Mouse (Mus musculus) Patski (cell line): ENCODE data around the gene Mettl16. TPM values are rescaled to one million over a fixed set of nuclear protein-coding genes. Genes with fewer than 3 reads are reported as not detected.

Experiments
- ATAC-seq: fragments of 100-300 bp; one replicate; pipeline ENCODE4 v1.8.0; 2021
- CTCF ChIA-PET: fragments of 350-600 bp; sonication (Branson Sonifier 250); formaldehyde crosslinking; loops from one replicate; lab custom pipeline; 2022; ENCODE audit warnings: inconsistent platforms; lab: Charles Lee
- POLR2A ChIA-PET: fragments of 350-600 bp; sonication (Branson Sonifier 250); formaldehyde crosslinking; loops from one replicate; lab custom pipeline; 2022; ENCODE audit warnings: antibody characterized with exemption, inconsistent platforms; lab: Charles Lee
- DNase-seq: peaks from one replicate; pipeline ENCODE4 v3.0.0-alpha.2; 2011; ENCODE audit warnings: low read depth, low spot score
- H3K27me3 ChIP-seq: fragments of 371-371 bp; one replicate; pipeline ENCODE4 v1.5.1; 2021
- CTCF ChIP-seq: fragments of 100-300 bp; IDR thresholded peaks from one replicate; pipeline ENCODE4 v1.5.1; 2021
- in situ Hi-C: fragments of 300-500 bp; cut with MboI; formaldehyde crosslinking; loops from 3 replicates; pipeline ENCODE4 v1.11.1; 2018; ENCODE audit warnings: low pct_unique_long_range_greater_than_20kb, mixed read lengths
- polyA plus RNA-seq: library from polyadenylated mRNA; unstranded; gene quantifications from one replicate; pipeline ENCODE4 v1.2.3, GENCODE M21; 2021

Mettl16 gene
- polyA plus RNA-seq: 33.6 TPM

DNA sequence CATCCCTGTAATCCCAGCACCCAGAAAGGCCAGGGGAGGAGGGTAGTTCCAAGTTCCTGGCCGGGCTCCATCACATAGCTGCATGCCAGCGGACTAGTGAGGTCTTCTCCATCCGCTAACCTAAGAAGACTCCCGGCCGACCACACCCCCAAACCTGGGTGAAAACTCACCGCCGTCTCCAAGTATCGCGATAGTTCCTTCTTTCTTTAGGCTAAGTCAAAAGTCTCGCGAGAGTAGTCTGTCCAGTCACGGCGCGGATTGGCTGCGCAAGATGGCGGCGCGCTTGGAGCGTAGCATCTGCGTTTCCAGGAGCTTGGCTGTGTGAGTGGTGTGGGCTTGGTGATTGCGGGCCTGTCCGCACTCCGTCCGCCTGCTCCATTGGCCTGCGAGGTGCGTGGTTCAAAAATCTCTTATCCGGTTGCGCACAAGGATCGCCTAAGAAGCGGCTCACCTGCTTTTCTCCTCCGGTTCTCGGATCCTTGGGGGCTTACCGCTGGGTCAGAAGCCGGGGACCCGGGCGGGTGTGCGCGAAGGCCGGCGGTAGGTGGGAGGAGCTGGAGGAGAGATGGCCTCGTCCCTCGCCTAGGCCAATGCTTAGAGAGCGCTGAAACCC is at the start of gene Mettl16:
Gene Mettl16 (plus strand): TSS at position 236 of the 613 bp plus-strand sequence.
- CTCF ChIA-PET: interaction anchor here (0.6 to 0.8 kb wide), 2 partner anchors 12 to 13 kb away, joined by 3 read pairs; no protein-coding TSS in a partner anchor
- DNase-seq: peak; percentile 83
- no peak for TF ChIP-seq CTCF
- POLR2A ChIA-PET: interaction anchor here (1.6 to 1.8 kb wide), 2 partner anchors 23 to 46 kb away, joined by 3 to 7 read pairs; partner anchors contain the start of gene Pafah1b1
- in situ Hi-C loops: no loop called here
- peak; percentile 92 for ATAC-seq
- H3K27me3 ChIP-seq: no peaks in the 10 kb centered on the region

DNA sequence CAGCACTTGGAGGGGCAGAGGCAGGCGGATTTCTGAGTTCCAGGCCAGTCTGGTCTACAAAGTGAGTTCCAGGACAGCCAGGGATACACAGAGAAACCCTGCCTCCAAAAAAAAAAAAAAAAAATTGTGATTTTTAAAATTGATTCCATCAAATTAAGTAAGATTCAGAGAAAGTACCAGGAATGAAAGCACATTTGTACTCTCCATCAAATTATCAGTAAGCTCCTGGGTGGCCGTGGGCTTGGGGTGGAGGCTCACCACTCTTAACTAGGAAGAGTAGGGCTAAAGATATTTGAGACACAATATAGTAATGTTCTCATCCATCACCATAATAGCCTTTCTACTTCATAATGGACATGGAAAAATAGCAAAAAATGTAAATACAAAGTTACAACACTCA is 49.5 kb upstream of the Mettl16 start:
- CTCF ChIA-PET: interaction anchor here (1.1 to 1.7 kb wide), 3 partner anchors 20 to 47 kb away, joined by 3 to 4 read pairs (median 3); no protein-coding TSS in a partner anchor
- ATAC-seq: no peak
- in situ Hi-C loops: no loop called here
- DNase-seq: no peak
- TF ChIP-seq CTCF: no peak
- POLR2A ChIA-PET: interaction anchor here (0.6 to 0.7 kb wide), 3 partner anchors 50 to 271 kb away, joined by 3 to 5 read pairs (median 3); no protein-coding TSS in a partner anchor
- H3K27me3 ChIP-seq: no peaks in the 10 kb centered on the region

GRCm38 (mm10) chr11:74721971-74722370 is 48.7 kb upstream of the Mettl16 start:
- no peak for ATAC-seq
- TF ChIP-seq CTCF: no peak
- DNase-seq: no peak
- ChIA-PET POLR2A (no interaction called here), CTCF (interaction anchor here (1.2 to 1.7 kb wide), 2 partner anchors 21 to 40 kb away, joined by 3 to 4 read pairs; no protein-coding TSS in a partner anchor)
- no peaks in the 10 kb centered on the region for H3K27me3 ChIP-seq
- in situ Hi-C loops: no loop called here

DNA sequence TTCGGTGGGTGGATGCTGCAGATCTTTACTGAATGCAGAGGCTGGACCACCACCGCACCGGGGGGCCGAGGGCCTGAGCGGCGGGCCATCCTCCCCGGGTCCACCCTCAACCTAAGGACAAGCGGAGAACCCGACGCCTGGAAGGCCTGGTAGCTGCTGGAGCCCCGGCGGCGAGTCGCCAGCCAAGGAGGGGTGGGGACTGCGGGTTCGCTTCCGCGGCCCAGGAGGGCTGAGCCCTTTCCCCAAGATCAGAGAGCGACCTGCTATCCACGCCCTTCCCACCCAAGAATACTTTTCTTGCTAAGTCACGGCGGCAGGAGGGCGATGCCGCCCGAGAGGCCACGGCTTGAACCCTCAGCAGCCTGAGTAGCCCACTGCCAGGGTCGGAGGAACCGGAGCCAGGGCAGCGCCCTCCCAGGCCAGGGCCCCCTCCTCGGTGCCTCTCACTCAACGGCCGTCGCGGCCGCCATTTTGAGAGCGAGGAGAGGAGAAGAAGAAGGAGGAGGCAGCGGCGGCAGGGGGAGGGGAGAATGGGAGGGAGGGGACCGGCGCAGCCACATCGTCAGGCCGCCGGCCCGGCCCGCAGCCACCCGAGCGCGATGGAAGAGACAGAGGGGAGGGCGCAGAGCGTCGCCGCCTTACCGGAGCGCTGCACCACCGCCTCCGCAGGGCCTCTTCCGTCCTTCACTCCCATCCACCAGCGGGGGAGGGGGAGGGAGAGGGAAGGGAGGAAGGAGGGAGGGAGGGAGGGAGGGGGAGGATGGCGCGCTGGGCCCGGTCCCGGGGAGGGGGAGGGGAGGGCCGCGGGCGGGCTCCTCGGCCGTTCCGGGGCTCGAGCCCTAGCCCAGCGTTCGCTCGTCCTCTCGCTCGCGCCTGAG is 47.0 kb upstream of the Mettl16 start:
- ChIA-PET CTCF (no interaction called here), POLR2A (interaction anchor here (0.6 to 1.5 kb wide), 3 partner anchors 11 to 47 kb away, joined by 3 to 7 read pairs (median 3); partner anchors contain the start of gene Mettl16)
- TF ChIP-seq CTCF: no peak
- in situ Hi-C loops: no loop called here
- peak; percentile 78 for ATAC-seq
- DNase-seq: peak; percentile 31
- no peaks in the 10 kb centered on the region for H3K27me3 ChIP-seq

GRCm38 (mm10) chr11:74724235-74724791 is 46.3 kb upstream of the Mettl16 start, which contains the start of gene Pafah1b1:
Gene Pafah1b1, minus strand, starts transcription at chr11:74724670.
- ATAC-seq (peak; percentile 90), DNase-seq (peak; percentile 54)
- no peaks in the 10 kb centered on the region for H3K27me3 ChIP-seq
- CTCF ChIA-PET: interaction anchor here (1.4 kb wide), 1 partner anchor 90 kb away, joined by 3 read pairs; no protein-coding TSS in a partner anchor
- in situ Hi-C loops: no loop called here
- TF ChIP-seq CTCF: no peak
- POLR2A ChIA-PET: interaction anchor here (0.8 to 1.5 kb wide), 4 partner anchors 12 to 47 kb away, joined by 3 to 7 read pairs (median 4); partner anchors contain the start of gene Mettl16

GRCm38 (mm10) chr11:74725181-74725580 is 45.4 kb upstream of the Mettl16 start:
- no peak for DNase-seq
- no peak for TF ChIP-seq CTCF
- ChIA-PET POLR2A (interaction anchor here (1.1 to 1.5 kb wide), 3 partner anchors 20 to 46 kb away, joined by 3 to 7 read pairs (median 4); partner anchors contain the start of gene Mettl16), CTCF (interaction anchor here (1.4 kb wide), 1 partner anchor 91 kb away, joined by 3 read pairs; no protein-coding TSS in a partner anchor)
- no peak for ATAC-seq
- H3K27me3 ChIP-seq: no peaks in the 10 kb centered on the region
- in situ Hi-C loops: no loop called here

GRCm38 (mm10) chr11:74734917-74735316 is 35.7 kb upstream of the Mettl16 start:
- H3K27me3 ChIP-seq: no peaks in the 10 kb centered on the region
- DNase-seq: no peak
- ATAC-seq: no peak
- no peak for TF ChIP-seq CTCF
- in situ Hi-C loops: no loop called here
- POLR2A ChIA-PET: no interaction called here
- CTCF ChIA-PET: interaction anchor here (1.0 to 1.5 kb wide), 3 partner anchors 10 to 13 kb away, joined by 3 to 5 read pairs (median 3); no protein-coding TSS in a partner anchor

GRCm38 (mm10) chr11:74737861-74738260 is 32.8 kb upstream of the Mettl16 start:
- CTCF ChIA-PET: interaction anchor here (1.5 kb wide), 1 partner anchor 11 kb away, joined by 7 read pairs; no protein-coding TSS in a partner anchor
- ATAC-seq: no peak

GRCm38 (mm10) chr11:74748022-74748421 is 22.6 kb upstream of the Mettl16 start:
- ATAC-seq (peak; percentile 51), DNase-seq (no peak)
- in situ Hi-C loops: no loop called here
- H3K27me3 ChIP-seq: no peaks in the 10 kb centered on the region
- no peak for TF ChIP-seq CTCF
- POLR2A ChIA-PET: interaction anchor here (1.1 to 1.3 kb wide), 2 partner anchors 23 to 36 kb away, joined by 3 read pairs; partner anchors contain the start of gene Mettl16
- CTCF ChIA-PET: interaction anchor here (1.2 to 1.8 kb wide), 3 partner anchors 9 to 114 kb away, joined by 3 to 7 read pairs (median 4); no protein-coding TSS in a partner anchor

More at GRCm38 (mm10) chr11:74737861-74738260, 32.8 kb upstream of the Mettl16 start:
- DNase-seq: no peak
- POLR2A ChIA-PET: no interaction called here
- TF ChIP-seq CTCF: no peak
- no peaks in the 10 kb centered on the region for H3K27me3 ChIP-seq
- in situ Hi-C loops: no loop called here
